Mouse (Mus musculus): ENCODE results near the gene Prrc2c.
"Not testable (repeated sequence)": the region's sequence is repeated elsewhere in the genome, so short reads cannot be mapped to it uniquely, and the experiment has no call there.

- not testable (repeated sequence) for TF ChIP-seq ZC3H11A (IDR thresholded peaks at IDR 0.05; ENCODE audit: borderline replicate concordance, low read depth, low read length); ZNF384 (IDR thresholded peaks at IDR 0.05; ENCODE audit: low read depth, low read length); HCFC1 (IDR thresholded peaks at IDR 0.05; ENCODE audit: borderline replicate concordance, insufficient read depth, low read length)
Observed at GRCm38 (mm10) chr1:162627821-162628220, 112.5 kb downstream of the Prrc2c start.
